Mouse (Mus musculus): ENCODE results near the gene Alg9. TPM values are rescaled to one million over a fixed set of nuclear protein-coding genes. Genes with fewer than 3 reads are reported as not detected.

Gene Alg9
- total RNA-seq, 1 experiment from 2014 or later, result 32.7 TPM

DNA sequence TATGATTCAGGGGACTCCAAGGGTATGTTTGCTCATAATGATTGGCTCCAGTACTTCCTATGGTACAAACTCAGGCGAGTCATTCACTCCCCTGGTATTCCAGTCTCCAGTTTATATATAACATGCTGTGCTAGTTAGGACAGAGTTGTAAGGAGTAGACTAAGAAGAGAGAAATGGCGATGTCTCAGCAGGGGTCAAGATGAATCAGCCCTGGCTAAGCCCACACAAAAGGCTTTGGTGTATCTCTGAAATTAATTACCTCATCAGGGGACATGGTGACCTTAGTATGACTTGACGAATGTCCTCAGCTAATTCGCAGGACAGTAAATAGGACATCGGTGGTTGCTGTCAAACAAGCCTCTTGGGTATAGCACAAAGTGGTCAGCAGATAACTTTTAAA is 18.1 kb upstream of the Alg9 start:
- DNase-seq, result no peak

- DNase-seq, result no peak
Observed at GRCm38 (mm10) chr9:50761520-50762243, 13.1 kb upstream of the Alg9 start.

DNA sequence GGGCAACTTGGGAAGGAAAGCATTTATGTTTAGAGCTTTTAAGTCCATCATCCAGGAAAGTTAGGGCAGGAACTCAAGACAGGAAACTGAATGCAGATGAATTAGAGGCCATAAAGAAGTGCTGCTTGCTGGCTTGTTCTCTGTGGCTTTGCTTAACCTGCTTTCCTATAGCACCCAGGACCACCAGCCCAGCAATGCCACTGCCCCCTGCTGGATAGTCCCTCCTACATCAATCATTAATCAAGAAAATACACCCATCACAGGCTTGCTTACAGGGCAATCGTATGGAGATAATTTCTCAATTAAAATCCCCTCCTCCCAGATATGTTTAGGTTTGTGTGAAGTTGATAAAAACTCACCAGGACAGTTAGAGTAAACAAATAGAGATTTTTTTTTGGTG is 11.5 kb upstream of the Alg9 start:
- no peak for DNase-seq

DNA sequence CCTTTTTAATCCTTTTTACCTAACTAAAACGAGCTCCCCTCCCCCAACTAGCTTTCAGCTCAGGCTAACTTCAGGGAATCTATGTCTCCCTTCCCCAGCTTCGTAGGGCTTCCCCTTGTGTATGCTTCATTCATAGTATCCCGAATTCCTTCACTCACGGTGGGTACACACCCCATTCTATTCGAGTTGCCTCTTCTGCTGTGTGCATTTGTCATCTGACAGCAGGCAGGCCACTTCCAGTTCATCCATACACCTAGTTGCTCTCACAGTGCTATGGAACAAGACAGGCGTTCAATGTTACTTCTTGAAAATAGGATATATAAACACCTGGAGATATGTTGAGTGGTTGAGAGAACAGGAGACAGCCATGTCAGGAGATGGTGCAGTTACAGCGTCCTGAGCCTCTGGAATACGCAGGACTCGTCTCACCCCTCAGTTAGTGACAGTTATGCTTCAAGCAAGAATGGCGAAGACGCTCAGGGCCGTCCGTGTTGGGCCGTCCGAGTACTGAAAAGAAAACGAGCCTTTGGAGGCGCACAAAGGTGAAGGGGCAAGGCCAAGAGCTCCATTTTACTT is 7.2 kb upstream of the Alg9 start:
- no peak for DNase-seq

- DNase-seq, result peak; percentile 94
Observed at GRCm38 (mm10) chr9:50768107-50769002, 6.5 kb upstream of the Alg9 start, which contains the start of gene Fdxacb1. TSS of gene Fdxacb1 (plus strand) at chr9:50768236.

DNA sequence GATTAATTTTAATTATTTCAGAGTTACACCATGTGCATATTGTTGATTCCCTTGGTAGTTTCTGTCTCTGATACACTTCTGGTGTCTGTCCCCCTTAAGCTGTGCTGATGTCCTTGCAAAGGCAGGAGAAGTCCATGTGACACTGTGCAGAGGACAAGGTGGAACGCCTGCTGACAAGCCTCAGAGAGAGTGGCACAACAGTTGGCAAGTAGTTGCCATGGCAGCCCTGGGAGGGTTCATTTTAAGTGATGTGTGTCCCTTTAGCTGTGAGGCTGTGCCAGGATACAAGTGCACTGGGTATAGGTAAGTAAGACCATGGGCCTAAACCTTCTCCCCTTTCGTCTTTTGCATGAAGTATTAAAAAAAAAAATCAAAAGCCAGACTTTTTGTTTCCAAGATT is 4.8 kb upstream of the Alg9 start:
- no peak for DNase-seq

DNA sequence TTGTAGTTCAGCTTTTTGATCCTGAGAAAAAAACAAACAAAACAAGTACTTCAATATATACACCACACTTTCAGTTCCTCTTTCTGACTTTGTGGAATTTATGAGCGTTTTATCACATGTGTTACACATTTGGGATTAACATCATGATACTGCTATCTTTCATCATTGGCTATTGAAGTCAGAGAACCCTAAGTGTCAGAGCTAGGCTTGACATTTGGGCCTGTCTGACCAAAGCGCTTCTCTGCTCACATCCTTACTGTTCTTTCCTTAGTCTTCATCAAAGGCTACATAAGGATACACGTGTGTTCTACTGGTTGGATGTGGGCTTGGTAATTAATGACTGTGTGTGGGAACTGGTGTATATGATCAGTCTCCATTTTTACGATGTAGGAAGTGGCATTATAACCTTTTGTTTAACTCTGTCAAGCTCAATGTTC is 775 bp upstream of the Alg9 start:
- no peak for DNase-seq

DNA sequence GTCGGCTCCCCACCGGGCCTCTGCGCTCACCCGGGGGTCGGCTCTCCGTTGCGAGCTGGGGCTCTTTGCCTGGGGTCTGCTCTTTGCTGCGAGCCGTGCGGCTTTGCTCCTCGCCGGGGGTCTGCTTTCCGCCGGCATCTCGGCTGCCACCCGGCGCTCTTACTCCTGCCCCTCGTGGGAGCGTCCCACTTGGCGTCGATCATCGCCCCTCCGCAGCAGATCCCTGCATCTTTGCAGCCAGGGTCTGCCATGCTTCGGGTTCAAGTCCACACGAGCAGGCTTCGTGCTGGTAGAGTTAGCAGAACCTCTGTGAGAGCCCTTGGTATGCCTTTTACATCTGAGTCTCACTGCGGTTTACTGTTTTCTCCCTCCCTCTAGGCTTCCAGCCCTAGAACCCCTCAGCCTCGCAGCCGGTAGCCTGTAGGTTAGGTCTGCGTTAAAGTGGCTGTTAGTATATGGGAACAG is 875 bp downstream of the Alg9 start:
- DNase-seq, result no peak

DNA sequence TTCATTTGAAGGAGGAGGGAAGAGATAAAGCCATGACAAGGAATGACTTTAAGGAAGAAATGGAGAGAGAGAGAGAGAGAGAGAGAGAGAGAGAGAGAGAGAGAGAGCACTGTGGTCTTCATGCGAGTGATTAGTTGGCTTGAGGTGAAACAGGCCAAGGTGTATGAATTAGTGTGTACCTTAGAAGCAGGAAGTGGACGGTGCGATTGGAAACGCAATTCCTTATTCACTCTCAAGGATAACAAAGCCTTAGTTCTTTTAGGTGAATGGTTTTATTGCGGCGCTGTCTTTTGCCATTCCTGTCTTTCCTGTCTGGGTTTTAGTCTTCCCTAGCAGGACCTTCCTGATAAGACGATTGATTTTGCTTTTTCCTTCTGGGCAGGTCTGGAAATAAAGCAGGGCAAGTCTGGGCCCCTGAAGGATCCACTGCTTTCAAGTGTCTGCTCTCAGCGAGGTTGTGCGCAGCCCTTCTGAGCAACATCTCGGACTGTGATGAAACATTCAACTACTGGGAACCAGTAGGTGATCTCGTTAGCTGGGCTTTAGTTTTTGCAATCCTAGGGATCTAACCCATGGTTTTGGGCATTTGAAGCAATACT is 1.4 kb downstream of the Alg9 start:
- DNase-seq, result no peak

GRCm38 (mm10) chr9:50782155-50782554 is 7.3 kb downstream of the Alg9 start:
- peak; percentile 26 for DNase-seq

DNA sequence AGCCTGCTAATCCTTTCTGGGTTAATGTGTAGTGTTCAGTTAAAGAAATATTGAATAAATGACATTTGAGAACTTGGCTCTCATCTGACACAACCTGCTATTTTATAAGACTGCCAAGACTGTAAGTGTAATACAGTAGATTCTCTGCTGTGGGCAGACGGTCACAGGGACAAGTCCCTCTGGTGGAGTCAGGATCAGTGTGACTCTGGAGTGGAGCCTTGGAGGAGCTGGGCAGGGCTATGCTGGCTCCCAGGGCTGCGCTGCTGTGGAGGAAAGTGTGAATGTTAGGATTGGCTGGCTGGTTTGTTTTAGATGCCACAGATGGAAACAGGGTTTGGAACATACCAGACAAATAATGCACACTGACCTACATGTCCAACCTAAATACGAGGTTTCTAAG is 20.4 kb downstream of the Alg9 start:
- DNase-seq, result no peak

GRCm38 (mm10) chr9:50796776-50797175 is 22.0 kb downstream of the Alg9 start:
- DNase-seq, result no peak

GRCm38 (mm10) chr9:50797641-50798040 is 22.8 kb downstream of the Alg9 start:
- DNase-seq, result no peak

DNA sequence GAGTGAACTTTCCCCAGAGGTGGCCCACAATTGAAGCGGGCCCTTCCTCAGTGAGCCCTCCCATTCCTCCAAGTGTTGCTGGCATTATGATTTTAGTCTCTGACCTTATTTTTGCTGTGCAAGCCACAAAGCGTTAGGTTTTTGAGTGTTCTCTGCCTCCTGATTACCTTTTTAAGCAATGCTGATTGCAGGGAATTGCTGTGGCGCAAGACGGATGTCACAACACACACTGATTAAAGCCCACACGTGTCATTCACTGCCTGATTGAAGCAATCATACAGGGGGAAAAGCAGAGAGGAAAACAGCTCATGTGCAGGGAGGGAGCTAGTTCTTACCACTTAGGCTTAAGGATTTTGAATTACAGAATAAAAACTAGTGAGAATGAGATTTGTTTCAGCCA is 23.5 kb downstream of the Alg9 start:
- DNase-seq, result peak; percentile 19

DNA sequence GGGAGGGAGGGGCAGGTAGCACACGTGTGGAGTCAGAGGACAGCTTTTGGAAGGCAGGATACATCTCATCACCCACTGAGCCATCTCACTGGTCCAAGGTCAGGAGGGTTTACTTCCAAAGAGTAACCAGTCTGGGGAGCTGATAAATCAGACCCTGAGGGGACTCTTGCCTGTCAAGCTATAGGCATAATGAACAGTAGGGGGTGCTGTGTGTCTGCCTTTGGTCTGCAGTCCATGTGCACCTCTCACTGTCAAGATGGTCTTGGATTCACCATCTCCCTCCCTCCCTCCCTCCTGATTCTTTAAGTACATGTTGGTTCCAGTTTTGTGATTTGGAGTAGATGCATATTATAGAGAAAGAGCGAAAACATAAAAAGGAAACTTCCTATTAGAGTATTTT is 26.2 kb downstream of the Alg9 start:
- DNase-seq, result peak; percentile 28

DNA sequence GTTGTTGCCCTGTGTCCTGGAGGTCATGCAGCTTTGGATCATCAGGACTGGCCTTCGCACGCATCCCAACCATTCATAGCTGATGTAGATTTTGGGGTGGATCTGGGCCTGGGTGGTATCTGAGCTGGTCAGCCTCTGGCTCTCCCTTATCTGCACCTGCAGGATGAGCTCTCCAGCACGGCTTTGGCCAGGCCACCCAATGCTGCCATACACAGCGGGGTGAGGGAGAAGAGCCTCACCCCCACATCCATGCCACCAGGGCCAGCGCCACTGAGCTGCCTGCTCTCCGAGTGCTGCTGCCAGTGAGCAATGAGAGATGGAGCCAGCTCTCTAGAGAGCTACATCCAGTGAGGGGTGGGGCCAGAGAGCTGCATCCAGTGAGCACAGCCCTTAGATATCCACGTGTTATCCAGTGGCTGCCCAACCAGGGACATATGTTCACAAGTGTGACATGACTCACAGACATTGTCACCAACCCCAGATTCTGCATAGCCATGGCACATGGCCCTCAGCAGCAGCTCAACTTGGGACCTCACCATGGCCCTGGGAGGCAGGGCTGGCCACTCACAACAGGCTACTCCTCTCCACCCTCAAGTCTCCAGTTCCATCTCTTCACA is 28.3 kb downstream of the Alg9 start:
- DNase-seq, result no peak

DNA sequence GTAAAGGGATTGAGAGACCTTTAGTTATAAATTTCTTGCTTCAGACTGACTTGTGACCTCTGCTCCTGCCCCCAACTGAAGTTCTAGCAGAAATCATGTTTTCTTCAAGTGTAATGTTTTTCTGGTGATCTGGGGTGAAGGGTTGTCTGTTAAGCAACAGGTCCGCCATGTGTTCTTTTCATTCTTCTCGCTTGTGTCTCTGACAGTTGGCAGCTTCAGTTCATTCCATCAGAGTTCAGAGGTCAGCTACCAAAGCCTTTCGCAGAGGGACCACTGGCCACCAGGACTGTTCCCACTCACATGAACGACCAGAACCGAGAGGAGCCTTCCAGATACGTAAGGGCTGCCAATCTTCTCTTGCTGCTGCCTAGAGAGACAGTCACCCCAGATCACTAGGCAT is 33.7 kb downstream of the Alg9 start:
- DNase-seq, result no peak

GRCm38 (mm10) chr9:50809146-50809545 is 34.3 kb downstream of the Alg9 start:
- peak; percentile 12 for DNase-seq

DNA sequence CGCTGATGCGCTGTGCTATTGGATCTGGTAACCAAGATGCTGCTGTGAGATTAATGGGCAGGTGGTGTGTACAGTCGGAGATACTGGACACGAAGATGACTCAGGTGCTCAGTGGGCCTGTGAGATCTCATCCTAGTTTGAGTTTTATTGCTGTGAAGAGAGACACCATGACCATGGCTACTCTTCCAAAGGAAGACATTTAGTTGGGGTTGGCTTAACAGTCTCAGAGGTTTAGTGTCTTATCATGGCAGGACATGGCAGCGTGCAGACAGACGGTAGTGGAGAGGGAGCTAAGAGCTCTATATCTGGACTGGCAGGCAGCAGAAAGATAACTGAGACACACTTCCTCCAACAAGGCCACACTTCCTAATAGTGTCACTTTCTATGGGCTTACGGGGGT is 36.4 kb downstream of the Alg9 start:
- DNase-seq, result no peak

DNA sequence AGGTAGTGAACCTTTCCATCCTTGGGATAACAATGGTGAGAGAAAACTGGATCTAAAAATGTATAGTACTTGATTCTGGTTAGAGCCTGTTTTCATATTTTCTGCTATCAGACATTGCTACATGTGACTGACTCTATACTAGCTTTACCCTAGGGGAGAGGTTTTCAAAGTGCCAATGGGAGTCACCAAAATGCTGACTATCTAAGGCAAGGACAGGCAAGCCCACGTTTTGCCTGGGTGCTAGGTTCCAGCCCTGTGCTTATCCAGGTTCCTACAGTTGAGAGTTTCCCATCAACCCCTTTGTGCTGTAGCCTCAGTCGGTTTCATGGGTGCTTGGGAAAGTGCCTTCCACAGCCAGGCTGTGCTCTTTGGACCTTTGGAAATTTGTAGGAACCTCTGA is 36.9 kb downstream of the Alg9 start:
- no peak for DNase-seq

GRCm38 (mm10) chr9:50813796-50814195 is 39.0 kb downstream of the Alg9 start:
- no peak for DNase-seq

DNA sequence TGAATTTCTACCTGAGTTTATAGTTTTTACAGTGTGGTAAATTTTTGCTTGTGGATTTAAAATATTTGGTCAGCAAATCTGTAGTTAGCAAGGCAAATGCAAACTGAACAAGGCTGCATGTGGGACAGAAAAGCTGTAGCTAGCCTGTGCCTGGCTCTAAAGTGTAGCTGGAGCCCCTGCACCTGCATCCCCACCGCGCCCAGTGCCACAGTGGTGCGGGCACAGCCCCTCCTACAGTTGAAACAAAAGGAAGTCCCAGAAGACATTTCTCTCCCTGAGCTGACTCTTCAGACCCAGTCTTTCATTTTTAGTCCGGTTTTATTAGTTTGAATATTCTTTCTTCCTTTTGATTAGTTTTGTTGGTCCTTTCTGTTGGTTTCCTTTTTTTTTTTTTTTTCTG is 40.8 kb downstream of the Alg9 start:
- DNase-seq, result no peak

All from adrenal gland, postnatal 25 days (tissue).